Mouse (Mus musculus) midbrain, embryonic 10.5 days (tissue): Measurements from ENCODE around the gene Cxcr1. TPM values are rescaled to one million over a fixed set of nuclear protein-coding genes. Genes with fewer than 3 reads are reported as not detected.

Experiments
- DNase-seq: peaks from one replicate; pipeline ENCODE4 v3.0.0-alpha.2; 2017; ENCODE audit warnings: low spot score
- H3K27ac ChIP-seq: fragments of 300-500 bp; sonication (generic); replicated peaks from 2 replicates; pipeline ENCODE4 v1.5.1; 2016; ENCODE audit warnings: mild to moderate bottlenecking
- H3K27me3 ChIP-seq: fragments of 300-500 bp; sonication (generic); 2 replicates; pipeline ENCODE4 v1.6.1; 2016; ENCODE audit warnings: low read depth, mild to moderate bottlenecking; ENCODE audit not compliant: poor library complexity, severe bottlenecking
- H3K36me3 ChIP-seq: fragments of 300-500 bp; sonication (generic); 2 replicates; pipeline ENCODE4 v1.6.1; 2016; ENCODE audit warnings: mild to moderate bottlenecking, moderate library complexity
- H3K4me1 ChIP-seq: fragments of 300-500 bp; sonication (generic); 2 replicates; pipeline ENCODE4 v1.6.1; 2016
- H3K4me3 ChIP-seq: fragments of 300-500 bp; sonication (generic); 2 replicates; pipeline ENCODE4 v1.5.1; 2016; ENCODE audit warnings: mild to moderate bottlenecking, moderate library complexity
- H3K9me3 ChIP-seq: fragments of 300-500 bp; sonication (generic); replicated peaks from 2 replicates; pipeline ENCODE4 v1.6.1; 2016; ENCODE audit warnings: mild to moderate bottlenecking
- WGBS: fragments of 180-500 bp; shearing (Covaris S2); methylation state at CpG from one replicate; pipeline ENCODE4 v1.1.7; 2016; 5-methylcytosine and 5-hydroxymethylcytosine counted together
- microRNA counts: library from miRNA; unstranded; fragments of <30 nt; microRNA quantifications from one replicate; lab custom pipeline; 2017
- microRNA-seq: library from miRNA; unstranded; fragments of <30 nt; microRNA quantifications from one replicate; pipeline ENCODE4, GENCODE M21; 2017
- polyA plus RNA-seq: library from polyadenylated mRNA; unstranded; fragments of >200 nt; fragmentation: Nextera tagmentation; extraction: Ambion mirVana; gene quantifications from 2 replicates; pipeline ENCODE4 v1.2.1, GENCODE M21; 2016

Cxcr1 gene
- polyA plus RNA-seq, 1 experiment from 2014 or later, result not detected

- no peaks in the 10 kb centered on the region for H3K36me3 ChIP-seq
- no peaks in the 10 kb centered on the region for H3K9me3 ChIP-seq
- H3K27me3 ChIP-seq, result no peaks in the 10 kb centered on the region
- H3K27ac ChIP-seq, result no peak within 1 kb of the TSS
- peaks cover 4% of the 10 kb centered on the region; the same call in 1 of the 2 replicates for H3K4me1 ChIP-seq
- DNase-seq, result no peak
- H3K4me3 ChIP-seq, result no peak within 1 kb of the TSS
- WGBS, result 74% methylated on average over 8 of the region's 8 CpGs
Observed at GRCm38 (mm10) chr1:74153461-74154184, 40.8 kb downstream of the Cxcr1 start, which contains the start of gene Cxcr2. TSS of gene Cxcr2 (plus strand) at chr1:74153989.

- Histone ChIP-seq H3K9me3 (no peaks in the 10 kb centered on the region), H3K27ac (no peak overlapping the region), H3K27me3 (no peaks in the 10 kb centered on the region), H3K4me3 (no peak overlapping the region), H3K36me3 (no peaks in the 10 kb centered on the region), H3K4me1 (no peaks in the 10 kb centered on the region)
- 90% methylated on average over 3 of the region's 3 CpGs for WGBS
- DNase-seq, result no peak
Observed at GRCm38 (mm10) chr1:74151091-74151490, 43.3 kb downstream of the Cxcr1 start.

- Histone ChIP-seq H3K4me1 (no peaks in the 10 kb centered on the region), H3K36me3 (no peaks in the 10 kb centered on the region), H3K4me3 (no peak overlapping the region), H3K27ac (no peak overlapping the region), H3K27me3 (no peaks in the 10 kb centered on the region), H3K9me3 (no peaks in the 10 kb centered on the region)
- WGBS, result 77% methylated on average over 3 of the region's 3 CpGs
- DNase-seq, result no peak
Observed at GRCm38 (mm10) chr1:74150101-74150500, 44.3 kb downstream of the Cxcr1 start.

- Histone ChIP-seq H3K9me3 (no peaks in the 10 kb centered on the region), H3K27me3 (no peaks in the 10 kb centered on the region), H3K4me3 (no peak overlapping the region), H3K27ac (no peak overlapping the region), H3K36me3 (no peaks in the 10 kb centered on the region), H3K4me1 (no peaks in the 10 kb centered on the region)
- WGBS, result 94% methylated on average over 6 of the region's 6 CpGs
- DNase-seq, result no peak
Observed at GRCm38 (mm10) chr1:74149106-74149885, 45.1 kb downstream of the Cxcr1 start.

MicroRNA genes within 50 kb of the gene (microRNA counts, 519-probe panel; counts per million panel counts)
- not detected for microRNA mmu-miR-1928 (lab: Ali Mortazavi, UCI)

Small RNA genes within 50 kb of the gene (microRNA-seq; reads per million reads assigned to microRNA genes)
- not detected for gene Mir1928

Other genes starting within 250 kb of the Cxcr1 start
- gene Tns1, start 70.2 kb downstream of the Cxcr1 start, polyA plus RNA-seq, result 10.3 and 13.4 TPM in 2 replicates
- gene Rufy4, start 69.1 kb downstream of the Cxcr1 start, polyA plus RNA-seq, result 0.29 and 0.51 TPM in 2 replicates
- gene Cxcr2, start 40.6 kb downstream of the Cxcr1 start, polyA plus RNA-seq, result 0.07 TPM in 1 of 2 replicates, not detected in the other
- 353 and 368 TPM in 2 replicates for gene Arpc2, start 41.5 kb upstream of the Cxcr1 start, polyA plus RNA-seq
- 0.25 TPM in 2 replicates for gene Gpbar1, start 83.9 kb upstream of the Cxcr1 start, polyA plus RNA-seq
- gene Aamp, start 90.1 kb upstream of the Cxcr1 start, polyA plus RNA-seq, result 241 and 246 TPM in 2 replicates
- gene Pnkd, start 90.3 kb upstream of the Cxcr1 start, polyA plus RNA-seq, result 99.5 and 107 TPM in 2 replicates
- gene Tmbim1, start 111.0 kb upstream of the Cxcr1 start, polyA plus RNA-seq, result 8.6 TPM in 2 replicates
- gene Catip, start 167.5 kb upstream of the Cxcr1 start, polyA plus RNA-seq, result 0.12 and 0.22 TPM in 2 replicates
- gene Slc11a1, start 180.6 kb upstream of the Cxcr1 start, polyA plus RNA-seq, result 1.4 and 2.2 TPM in 2 replicates
- 31.8 and 34.4 TPM in 2 replicates for gene Ctdsp1, start 196.9 kb upstream of the Cxcr1 start, polyA plus RNA-seq
- 0.15 and 0.25 TPM in 2 replicates for gene Vil1, start 214.7 kb upstream of the Cxcr1 start, polyA plus RNA-seq